Mouse (Mus musculus): ENCODE data around the gene Cox8a. TPM values are rescaled to one million over a fixed set of nuclear protein-coding genes. Genes with fewer than 3 reads are reported as not detected.
A peak's percentile ranks its signal among the peaks of the same experiment; 100 is the strongest.

Cox8a gene
- polyA plus RNA-seq, 1 experiment from 2014 or later: 1,073 TPM

DNA sequence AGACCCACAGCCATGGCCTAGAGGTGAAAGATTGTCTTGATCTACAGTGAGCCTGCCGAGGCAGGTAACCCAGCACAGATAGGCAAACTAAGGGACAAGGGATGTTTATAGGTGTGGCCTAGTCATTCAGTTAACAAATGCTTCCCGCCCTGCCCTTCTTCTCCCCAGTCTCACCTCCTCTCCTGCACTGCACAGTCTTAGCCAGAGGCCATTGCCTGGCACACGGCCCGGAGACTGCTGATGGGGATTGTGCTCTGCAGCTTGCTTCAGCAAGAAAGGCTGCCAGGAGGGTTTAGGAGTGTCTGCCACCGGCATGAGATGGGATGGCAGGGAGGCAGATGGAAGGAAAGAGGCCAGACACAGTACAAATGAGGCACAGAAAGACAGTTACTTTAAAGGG lies 40.5 kb upstream of the Cox8a start:
- peak; percentile 41; the same call in 1 of the 2 replicates for ATAC-seq (ENCODE audit: low read depth)
- no peak overlapping the region for H3K4me3 ChIP-seq (ENCODE audit: low read depth, low read length)
- no peaks in the 10 kb centered on the region for H3K27me3 ChIP-seq (replicated peaks; ENCODE audit: control insufficient read depth, insufficient read depth, low read length)
- 72% methylated on average over 5 of the region's 5 CpGs for WGBS
- H3K9ac ChIP-seq (ENCODE audit: low read depth, low read length): no peak overlapping the region
- no peaks in the 10 kb centered on the region for H3K4me1 ChIP-seq (ENCODE audit: control insufficient read depth, insufficient read depth, low read length)
- peaks cover 5% of the 10 kb centered on the region; the same call in 1 of the 2 replicates for H3K9me3 ChIP-seq (ENCODE audit: control insufficient read depth, low read length)
- no peak overlapping the region for H3K4me2 ChIP-seq (ENCODE audit: low read depth, low read length)
- no peak overlapping the region for H3K27ac ChIP-seq (replicated peaks; ENCODE audit: low read depth, low read length)
- DNase-seq (ENCODE audit: low spot score): no peak
- no peaks in the 10 kb centered on the region for H3K36me3 ChIP-seq (ENCODE audit: control insufficient read depth, insufficient read depth, low read length)

DNA sequence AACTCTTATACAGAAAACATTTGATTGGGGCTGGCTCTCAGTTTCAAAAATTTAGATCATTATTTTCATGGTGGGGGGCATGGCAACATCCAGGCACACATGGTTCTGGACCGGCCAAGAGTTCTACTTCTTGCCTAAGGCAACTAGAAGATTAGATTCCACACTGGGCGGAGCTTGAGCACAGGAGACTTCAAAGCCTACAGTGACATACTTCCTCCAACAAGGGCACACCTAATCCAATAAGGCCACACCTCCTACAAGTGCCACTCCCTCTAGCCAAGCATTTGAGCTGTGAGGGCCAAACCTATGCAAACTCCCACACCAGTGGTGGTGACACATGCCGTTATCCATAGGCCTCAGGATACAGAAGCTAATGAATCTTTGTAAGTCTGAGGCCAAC lies 28.6 kb upstream of the Cox8a start:
- Histone ChIP-seq H3K4me2 (ENCODE audit: low read depth, low read length) (no peak overlapping the region), H3K9me3 (ENCODE audit: control insufficient read depth, low read length) (no peaks in the 10 kb centered on the region), H3K4me1 (ENCODE audit: control insufficient read depth, insufficient read depth, low read length) (no peaks in the 10 kb centered on the region), H3K27ac (replicated peaks; ENCODE audit: low read depth, low read length) (no peak overlapping the region), H3K9ac (ENCODE audit: low read depth, low read length) (no peak overlapping the region), H3K27me3 (replicated peaks; ENCODE audit: control insufficient read depth, insufficient read depth, low read length) (no peaks in the 10 kb centered on the region), H3K36me3 (ENCODE audit: control insufficient read depth, insufficient read depth, low read length) (no peaks in the 10 kb centered on the region), H3K4me3 (ENCODE audit: low read depth, low read length) (no peak overlapping the region)
- DNase-seq (ENCODE audit: low spot score): no peak
- ATAC-seq (ENCODE audit: low read depth): no peak
- 71% methylated on average over 3 of the region's 3 CpGs for WGBS

DNA sequence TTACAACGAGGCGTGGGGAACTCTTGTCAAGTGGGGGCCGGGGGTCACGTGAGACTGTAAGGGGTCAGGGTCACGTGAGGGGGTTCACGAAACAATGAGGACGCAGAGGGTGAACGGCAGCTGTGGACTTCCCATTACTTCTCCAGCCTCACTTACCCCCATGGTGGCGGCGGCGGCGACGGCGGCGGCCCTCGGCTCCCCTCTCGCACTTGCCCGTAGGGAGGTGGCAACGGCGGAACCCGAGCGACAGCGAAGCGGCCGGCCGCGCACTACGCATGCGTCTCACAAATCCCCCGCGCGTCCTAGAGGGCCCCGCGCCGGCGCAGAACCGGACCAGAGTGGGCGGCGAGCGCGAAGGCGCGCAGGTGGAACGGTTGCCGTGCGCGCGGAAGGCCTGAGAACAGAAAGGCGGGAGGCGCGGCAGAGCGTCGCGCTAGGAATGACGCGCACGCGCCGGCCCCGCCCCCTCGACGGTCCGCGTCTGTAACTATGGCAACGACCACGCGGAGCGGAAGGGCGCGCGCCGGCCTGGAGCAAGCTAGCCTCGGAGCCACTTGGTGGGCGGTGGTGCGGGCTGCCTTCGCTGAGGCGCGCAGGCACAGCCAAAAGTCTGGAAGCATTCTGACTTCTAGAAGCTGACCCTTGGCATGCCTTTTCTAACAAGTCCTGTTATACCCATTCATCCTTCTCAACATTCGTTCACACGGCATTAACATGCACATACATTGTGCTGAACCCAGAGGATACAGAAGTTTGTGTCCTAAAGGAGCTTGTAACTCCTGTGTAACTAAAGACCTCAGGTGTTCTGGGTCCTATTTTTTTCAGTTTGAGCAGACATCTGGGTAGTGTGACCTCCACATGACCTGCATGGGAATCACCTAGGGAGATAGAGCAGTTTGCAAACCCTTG lies 23.6 kb upstream of the Cox8a start, which contains the start of gene Naa40:
Gene Naa40 (minus strand): TSS at position 402 of the 909 bp plus-strand sequence.
- WGBS: under 1% methylated on average over 56 of the region's 80 CpGs
- Histone ChIP-seq H3K9me3 (ENCODE audit: control insufficient read depth, low read length) (no peaks in the 10 kb centered on the region), H3K4me2 (ENCODE audit: low read depth, low read length) (peak within 1 kb of the TSS; percentile 73), H3K9ac (ENCODE audit: low read depth, low read length) (peak within 1 kb of the TSS; percentile 82), H3K27me3 (replicated peaks; ENCODE audit: control insufficient read depth, insufficient read depth, low read length) (no peaks in the 10 kb centered on the region), H3K4me3 (ENCODE audit: low read depth, low read length) (peak within 1 kb of the TSS; percentile 69), H3K4me1 (ENCODE audit: control insufficient read depth, insufficient read depth, low read length) (peaks cover 6% of the 10 kb centered on the region; the same call in 1 of the 2 replicates), H3K27ac (replicated peaks; ENCODE audit: low read depth, low read length) (peak within 1 kb of the TSS; percentile 73; the same call in 1 of the 2 replicates), H3K36me3 (ENCODE audit: control insufficient read depth, insufficient read depth, low read length) (peaks cover 17% of the 10 kb centered on the region)
- ATAC-seq (ENCODE audit: low read depth): peak; percentile 98
- DNase-seq (ENCODE audit: low spot score): peak; percentile 97

DNA sequence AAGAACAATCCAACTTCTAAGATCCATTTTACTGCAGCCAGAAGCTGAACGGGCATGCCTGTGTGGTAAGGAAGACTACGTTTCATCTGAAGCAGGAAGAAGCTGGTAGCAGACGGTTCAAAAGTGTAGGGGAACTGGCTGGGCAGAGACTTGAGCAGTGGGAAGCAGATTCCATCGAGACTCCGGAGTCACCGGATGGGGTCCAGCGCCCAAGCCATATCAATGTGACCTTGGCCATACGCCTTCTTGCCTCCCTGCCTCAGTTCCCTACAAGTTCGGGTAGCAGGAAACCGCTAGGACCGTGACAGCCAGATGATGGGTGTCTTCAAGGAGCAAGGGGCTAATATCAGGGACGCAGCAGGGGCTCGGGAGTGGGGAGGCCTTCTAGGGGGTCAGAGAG lies 22.9 kb upstream of the Cox8a start:
- Histone ChIP-seq H3K4me2 (ENCODE audit: low read depth, low read length) (peak overlapping the region; percentile 73), H3K9me3 (ENCODE audit: control insufficient read depth, low read length) (no peaks in the 10 kb centered on the region), H3K9ac (ENCODE audit: low read depth, low read length) (peak overlapping the region; percentile 82), H3K27me3 (replicated peaks; ENCODE audit: control insufficient read depth, insufficient read depth, low read length) (no peaks in the 10 kb centered on the region), H3K4me1 (ENCODE audit: control insufficient read depth, insufficient read depth, low read length) (peaks cover 6% of the 10 kb centered on the region; the same call in 1 of the 2 replicates), H3K36me3 (ENCODE audit: control insufficient read depth, insufficient read depth, low read length) (peaks cover 19% of the 10 kb centered on the region), H3K27ac (replicated peaks; ENCODE audit: low read depth, low read length) (peak overlapping the region; percentile 73; the same call in 1 of the 2 replicates), H3K4me3 (ENCODE audit: low read depth, low read length) (peak overlapping the region; percentile 69)
- DNase-seq (ENCODE audit: low spot score) (no peak), ATAC-seq (ENCODE audit: low read depth) (no peak)
- WGBS: 2% methylated on average over 13 of the region's 13 CpGs

DNA sequence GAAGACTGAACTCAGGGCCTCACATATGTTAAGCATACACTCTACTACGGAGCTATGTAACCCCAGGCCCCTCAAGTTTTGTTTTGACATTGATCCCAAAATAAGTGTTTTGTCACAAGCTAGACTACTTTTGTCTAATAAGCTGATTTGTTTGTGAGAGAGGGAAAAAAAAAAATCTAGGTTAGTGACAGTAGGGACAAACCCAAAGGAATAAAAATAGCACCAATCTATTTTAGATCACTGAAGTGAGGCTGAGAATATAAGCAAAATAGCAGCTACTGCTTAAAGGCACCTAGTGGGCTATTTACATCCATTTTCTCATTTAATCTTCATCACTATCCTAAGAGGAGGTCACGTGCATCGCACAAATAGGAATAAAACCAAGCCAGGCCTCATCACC lies 22.2 kb upstream of the Cox8a start:
- no peak for ATAC-seq (ENCODE audit: low read depth)

DNA sequence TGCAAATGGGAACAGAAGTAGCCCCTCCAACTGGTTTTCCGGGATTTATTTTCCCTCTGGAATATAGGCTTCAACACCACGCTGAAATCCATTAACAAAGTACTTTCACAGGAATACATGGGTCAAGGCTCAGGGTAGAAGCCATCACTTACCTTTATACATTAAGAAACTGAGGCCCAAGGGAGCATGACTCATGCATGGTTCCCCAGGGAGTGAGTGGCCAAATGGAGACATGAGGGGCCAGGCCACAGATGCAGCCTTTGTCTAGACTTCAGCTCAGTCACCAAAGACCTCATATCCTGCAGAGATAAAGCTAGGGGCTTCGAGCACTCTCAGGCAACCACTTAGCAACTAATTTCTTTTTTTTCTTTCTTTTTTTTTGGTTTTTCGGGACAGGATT lies 19.3 kb upstream of the Cox8a start:
- 86% methylated on average over 4 of the region's 4 CpGs for WGBS
- Histone ChIP-seq H3K4me3 (ENCODE audit: low read depth, low read length) (no peak overlapping the region), H3K27me3 (replicated peaks; ENCODE audit: control insufficient read depth, insufficient read depth, low read length) (no peaks in the 10 kb centered on the region), H3K4me1 (ENCODE audit: control insufficient read depth, insufficient read depth, low read length) (peaks cover 6% of the 10 kb centered on the region; the same call in 1 of the 2 replicates), H3K9ac (ENCODE audit: low read depth, low read length) (no peak overlapping the region), H3K27ac (replicated peaks; ENCODE audit: low read depth, low read length) (no peak overlapping the region), H3K4me2 (ENCODE audit: low read depth, low read length) (no peak overlapping the region), H3K36me3 (ENCODE audit: control insufficient read depth, insufficient read depth, low read length) (peaks cover 33% of the 10 kb centered on the region), H3K9me3 (ENCODE audit: control insufficient read depth, low read length) (no peaks in the 10 kb centered on the region)
- no peak for DNase-seq (ENCODE audit: low spot score)
- ATAC-seq (ENCODE audit: low read depth): no peak

More for the DNA sequence above, 22.2 kb upstream of the Cox8a start:
- 85% methylated on average over 3 of the region's 3 CpGs for WGBS
- peak overlapping the region; percentile 82 for H3K9ac ChIP-seq (ENCODE audit: low read depth, low read length)
- H3K4me3 ChIP-seq (ENCODE audit: low read depth, low read length): peak overlapping the region; percentile 69
- DNase-seq (ENCODE audit: low spot score): no peak
- peaks cover 6% of the 10 kb centered on the region; the same call in 1 of the 2 replicates for H3K4me1 ChIP-seq (ENCODE audit: control insufficient read depth, insufficient read depth, low read length)
- no peaks in the 10 kb centered on the region for H3K9me3 ChIP-seq (ENCODE audit: control insufficient read depth, low read length)
- peaks cover 19% of the 10 kb centered on the region for H3K36me3 ChIP-seq (ENCODE audit: control insufficient read depth, insufficient read depth, low read length)
- H3K27ac ChIP-seq (replicated peaks; ENCODE audit: low read depth, low read length): no peak overlapping the region
- no peaks in the 10 kb centered on the region for H3K27me3 ChIP-seq (replicated peaks; ENCODE audit: control insufficient read depth, insufficient read depth, low read length)
- H3K4me2 ChIP-seq (ENCODE audit: low read depth, low read length): peak overlapping the region; percentile 73

DNA sequence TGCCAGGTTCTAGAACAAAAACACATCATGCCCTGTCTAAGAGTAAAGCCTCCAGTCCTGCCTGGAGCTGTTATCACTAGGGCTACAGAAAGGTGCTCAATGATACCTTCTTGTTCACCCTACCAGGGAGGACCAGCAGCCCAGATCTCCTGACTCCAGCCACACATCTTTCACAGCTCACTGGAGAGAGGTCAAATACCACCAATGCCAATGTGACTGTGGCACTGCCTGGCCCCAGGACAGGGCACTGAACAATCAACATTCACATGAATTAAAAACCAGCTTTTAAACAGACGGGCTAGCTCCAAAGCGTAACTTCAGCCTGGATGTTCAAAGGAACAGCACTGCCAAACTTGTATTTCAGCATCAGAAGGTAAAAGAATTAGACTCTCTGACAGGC lies 18.6 kb upstream of the Cox8a start:
- no peak for ATAC-seq (ENCODE audit: low read depth)
- WGBS: 91% methylated on average over 2 of the region's 2 CpGs
- Histone ChIP-seq H3K9me3 (ENCODE audit: control insufficient read depth, low read length) (no peaks in the 10 kb centered on the region), H3K36me3 (ENCODE audit: control insufficient read depth, insufficient read depth, low read length) (peaks cover 39% of the 10 kb centered on the region), H3K4me1 (ENCODE audit: control insufficient read depth, insufficient read depth, low read length) (peaks cover 6% of the 10 kb centered on the region; the same call in 1 of the 2 replicates), H3K27ac (replicated peaks; ENCODE audit: low read depth, low read length) (no peak overlapping the region), H3K9ac (ENCODE audit: low read depth, low read length) (no peak overlapping the region), H3K4me2 (ENCODE audit: low read depth, low read length) (no peak overlapping the region), H3K27me3 (replicated peaks; ENCODE audit: control insufficient read depth, insufficient read depth, low read length) (no peaks in the 10 kb centered on the region), H3K4me3 (ENCODE audit: low read depth, low read length) (no peak overlapping the region)
- peak; percentile 28 for DNase-seq (ENCODE audit: low spot score)

DNA sequence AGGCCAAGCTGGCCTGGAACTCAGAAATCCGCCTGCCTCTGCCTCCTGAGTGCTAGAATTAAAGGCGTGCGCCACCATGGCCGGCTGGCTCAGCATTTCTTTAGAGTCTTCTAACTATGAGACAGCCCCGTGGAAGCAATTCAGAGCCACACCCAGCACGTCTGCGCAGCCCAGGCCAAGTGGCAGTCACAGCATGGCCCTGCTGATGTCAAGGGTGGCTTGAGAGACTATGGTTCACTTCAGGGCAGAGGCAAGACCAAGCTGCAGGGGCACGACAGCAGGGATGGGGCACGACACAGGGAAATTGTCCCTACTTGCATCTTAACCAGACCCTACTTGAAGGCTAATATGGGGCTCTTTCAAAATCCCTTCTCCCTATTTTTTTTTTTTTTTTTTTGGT lies 18.0 kb upstream of the Cox8a start:
- Histone ChIP-seq H3K4me1 (ENCODE audit: control insufficient read depth, insufficient read depth, low read length) (peaks cover 6% of the 10 kb centered on the region; the same call in 1 of the 2 replicates), H3K36me3 (ENCODE audit: control insufficient read depth, insufficient read depth, low read length) (peaks cover 44% of the 10 kb centered on the region), H3K4me2 (ENCODE audit: low read depth, low read length) (no peak overlapping the region), H3K27me3 (replicated peaks; ENCODE audit: control insufficient read depth, insufficient read depth, low read length) (no peaks in the 10 kb centered on the region), H3K27ac (replicated peaks; ENCODE audit: low read depth, low read length) (no peak overlapping the region), H3K4me3 (ENCODE audit: low read depth, low read length) (no peak overlapping the region), H3K9ac (ENCODE audit: low read depth, low read length) (no peak overlapping the region), H3K9me3 (ENCODE audit: control insufficient read depth, low read length) (no peaks in the 10 kb centered on the region)
- ATAC-seq (ENCODE audit: low read depth) (no peak), DNase-seq (ENCODE audit: low spot score) (no peak)
- WGBS: 93% methylated on average over 9 of the region's 9 CpGs
